Mouse (Mus musculus): ENCODE results near the gene Washc4.

The Washc4 gene

DNA sequence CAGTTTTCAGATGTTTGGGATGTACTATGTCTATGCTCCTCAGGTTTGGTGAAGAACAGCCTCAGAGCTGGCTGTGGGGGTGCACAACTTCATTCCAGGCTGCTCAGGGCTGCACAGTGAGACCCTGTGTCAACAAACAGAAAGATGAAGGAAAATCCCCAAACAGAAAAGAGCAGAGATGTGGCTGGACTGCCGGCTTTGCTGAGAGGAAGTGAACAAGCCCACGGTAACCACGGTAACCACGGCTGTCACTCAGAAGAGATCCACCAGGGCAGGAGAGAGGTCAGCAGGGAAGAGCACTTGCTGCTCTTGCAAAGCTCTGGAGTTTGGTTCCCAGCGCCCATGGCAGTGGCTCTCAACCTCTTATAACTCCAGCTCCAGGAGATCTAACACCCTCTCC lies 90.9 kb downstream of the Washc4 start:
- peak; percentile 28 for DNase-seq (ENCODE audit: low read depth, low spot score)

DNA sequence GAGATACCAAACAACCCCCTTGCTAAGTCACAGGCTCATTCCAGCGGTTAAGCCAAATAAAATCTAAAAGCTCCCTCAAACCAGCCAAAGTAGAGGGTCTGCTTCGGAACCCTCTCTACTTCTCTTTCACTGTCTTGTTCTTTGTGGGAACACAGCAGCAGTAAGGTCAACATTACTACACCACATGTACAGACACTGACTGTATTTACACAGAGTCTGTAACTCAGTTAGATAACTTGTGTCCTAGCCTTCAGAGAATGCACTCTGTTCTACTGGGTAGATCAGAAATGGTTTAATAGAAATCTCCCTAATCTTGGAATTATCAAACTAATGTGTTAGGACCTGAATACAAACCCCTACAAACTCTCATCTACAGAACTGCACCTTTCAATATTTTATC lies 92.6 kb downstream of the Washc4 start:
- DNase-seq (ENCODE audit: low read depth, low spot score) = no peak

DNA sequence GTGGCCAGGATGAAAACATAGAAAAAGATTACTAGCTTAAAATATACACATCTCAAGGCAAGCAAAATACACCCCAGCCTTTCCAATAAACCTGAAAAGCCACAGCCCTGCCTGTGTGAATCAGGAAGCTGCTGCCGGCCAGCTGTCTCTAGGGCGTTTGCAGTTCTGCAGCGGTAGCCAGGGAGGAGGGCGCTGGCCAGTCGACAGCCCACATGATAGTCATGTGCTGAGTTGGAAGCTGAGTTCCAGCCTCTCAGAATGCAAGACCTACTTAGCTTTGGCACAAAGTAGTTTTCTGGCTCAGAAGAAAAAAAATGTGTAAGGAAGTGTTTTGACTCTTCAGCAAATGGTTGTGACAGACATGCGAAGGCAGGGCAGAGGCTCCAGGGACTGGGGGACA lies 93.7 kb downstream of the Washc4 start:
- no peak for DNase-seq (ENCODE audit: low read depth, low spot score)

- no peak for DNase-seq (ENCODE audit: low read depth, low spot score)
Measured at GRCm38 (mm10) chr10:83639881-83640386, 96.4 kb downstream of the Washc4 start.

- DNase-seq (ENCODE audit: low read depth, low spot score) = no peak
Measured at GRCm38 (mm10) chr10:83641641-83642040, 98.1 kb downstream of the Washc4 start.

- DNase-seq (ENCODE audit: low read depth, low spot score) = peak; percentile 25
Measured at GRCm38 (mm10) chr10:83644167-83644566, 100.6 kb downstream of the Washc4 start.

DNA sequence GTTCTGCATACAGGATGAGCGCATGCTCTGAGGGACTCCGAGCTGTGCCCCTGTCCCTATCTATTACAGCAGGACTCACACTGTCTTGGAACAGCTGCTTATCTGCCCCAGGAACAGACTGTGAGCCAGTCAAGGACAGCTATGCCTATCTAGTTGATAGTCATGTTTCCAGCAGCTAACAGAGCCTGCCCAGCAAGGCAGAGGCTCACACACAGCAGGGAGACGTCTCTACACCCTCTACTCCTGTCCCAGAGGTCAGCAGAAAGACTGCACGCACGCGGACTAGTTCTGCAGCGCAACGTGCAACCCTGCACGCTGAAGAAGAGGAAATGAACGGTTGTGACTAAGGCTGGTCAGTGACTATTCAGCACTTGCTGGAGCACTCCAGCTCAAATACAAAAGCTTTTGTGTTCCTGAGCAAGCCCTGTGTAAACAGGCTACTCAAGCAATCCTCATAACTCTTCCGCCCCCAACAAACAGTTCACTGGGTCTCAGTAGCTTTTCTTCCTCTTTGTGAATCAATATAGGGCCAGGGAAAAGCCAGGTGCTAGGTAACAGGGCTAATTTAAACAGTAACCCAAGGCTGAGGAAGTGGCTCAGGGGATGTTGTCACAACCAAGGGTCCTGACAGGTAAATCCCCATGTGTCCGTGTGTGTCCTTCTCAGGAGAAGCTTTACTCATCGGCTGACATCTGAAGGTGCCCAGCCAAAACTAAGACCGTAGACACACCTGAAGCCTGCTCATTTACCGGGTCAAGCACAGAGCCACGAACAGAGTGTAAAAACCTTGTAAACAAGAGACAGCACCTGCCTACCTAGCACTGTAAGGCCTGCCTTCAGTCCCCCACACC lies 101.5 kb downstream of the Washc4 start:
- no peak for DNase-seq (ENCODE audit: low read depth, low spot score)

- no peak for DNase-seq (ENCODE audit: low read depth, low spot score)
Measured at GRCm38 (mm10) chr10:83645716-83645990, 102.1 kb downstream of the Washc4 start.

Measured in CD4-positive helper T cell, adult 2 months (primary cell).